Mouse (Mus musculus) megakaryocyte-erythroid progenitor cell, adult 5-6 weeks (primary cell): ENCODE results near the gene Lrrc3c. TPM values are rescaled to one million over a fixed set of nuclear protein-coding genes. Genes with fewer than 3 reads are reported as not detected.

ENCODE experiments used
- ATAC-seq: replicated peaks from 2 replicates; pipeline ENCODE4 v1.8.0; 2016; ENCODE audit warnings: mild to moderate bottlenecking, inconsistent platforms; ENCODE audit not compliant: severe bottlenecking, poor library complexity, low FRiP score, low TSS enrichment
- total RNA-seq, 2 experiments: library from RNA; stranded (forward) in 1 of 2; stranded (reverse) in 1 of 2; fragments of 200-1000, 215-1000 nt in 1 of 2; fragments of >200 nt in 1 of 2; fragmentation: Nextera tagmentation in 1 of 2; gene quantifications; 2 replicates each; pipeline ENCODE4 v1.2.3; 2014 to 2017

Gene Lrrc3c
- not detected in 2 replicates for total RNA-seq (2014; fragmentation: Nextera tagmentation)
- not detected in 2 replicates for total RNA-seq (2017)

DNA sequence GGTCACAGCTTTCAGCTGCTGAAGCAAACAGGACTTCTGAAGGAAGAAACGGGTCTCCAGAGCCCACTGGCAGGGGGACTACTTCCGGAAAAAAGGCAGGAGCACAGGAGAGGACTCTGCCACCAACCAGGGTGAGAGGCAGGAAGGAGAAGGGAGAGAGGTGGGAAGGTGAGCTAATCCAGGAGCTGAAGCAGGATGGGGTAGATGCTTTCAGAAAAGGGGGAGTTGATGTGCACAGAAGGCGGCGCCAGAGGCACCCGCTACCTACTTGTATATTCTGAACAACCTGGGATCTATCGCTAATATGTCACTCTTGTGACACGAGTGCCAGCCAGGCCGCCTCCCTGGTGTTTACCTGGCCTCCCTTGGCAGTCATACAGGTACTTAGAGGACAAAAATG is at the start of gene Lrrc3c:
Gene Lrrc3c, plus strand, starts transcription at position 301 of the 400 bp plus-strand sequence.
- no peak for ATAC-seq

DNA sequence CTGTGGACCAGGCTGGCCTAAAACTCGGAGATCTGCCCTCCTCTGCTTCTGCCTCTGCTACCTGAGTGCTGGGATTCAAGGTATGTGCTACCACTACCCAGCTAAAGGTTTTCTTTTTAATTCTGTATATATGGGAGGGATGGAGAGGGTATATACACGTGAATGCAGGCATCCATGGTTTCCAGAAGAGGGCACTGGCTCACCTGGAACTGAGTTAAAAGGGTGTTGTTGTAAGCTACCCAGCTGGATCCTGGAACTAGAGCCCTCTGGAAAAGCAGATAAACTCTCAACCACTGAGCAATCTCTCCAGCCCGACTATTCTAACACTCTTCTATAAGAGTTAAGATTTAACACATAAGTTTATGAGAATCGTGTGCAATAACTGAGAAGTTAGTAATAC is 48.7 kb upstream of the Lrrc3c start:
- ATAC-seq, result no peak

DNA sequence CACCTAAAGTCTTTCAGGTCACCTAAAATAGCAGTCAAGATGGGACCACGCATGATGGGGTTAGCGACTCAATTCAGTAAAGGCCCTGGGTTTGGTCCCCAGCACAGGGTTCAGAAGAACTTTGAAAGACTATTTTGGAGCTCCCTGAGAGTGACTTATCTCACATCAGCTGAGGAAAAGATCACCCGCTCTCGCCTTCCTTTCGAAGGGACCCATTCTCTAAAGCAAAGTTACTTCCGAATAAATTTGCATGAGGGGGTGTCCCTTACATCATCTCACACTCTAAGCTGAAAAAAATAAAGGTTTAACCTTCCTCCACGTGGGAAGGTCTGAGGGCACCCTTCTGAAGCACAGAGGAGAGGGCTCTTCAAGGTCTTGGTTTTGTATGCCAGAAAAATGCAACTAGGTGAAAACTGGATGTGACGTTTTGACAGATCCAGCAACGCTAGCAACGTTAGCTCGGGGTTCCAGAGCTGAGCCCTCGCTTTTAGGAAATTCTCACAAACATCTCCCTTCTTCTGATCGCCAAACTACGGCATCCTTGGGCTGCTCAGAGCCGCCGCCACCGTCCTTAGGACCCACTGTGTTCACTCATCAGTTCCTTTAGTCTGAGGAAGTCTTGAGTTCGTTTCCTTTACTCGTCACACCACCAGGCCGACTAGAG is 47.6 kb upstream of the Lrrc3c start:
- no peak for ATAC-seq

DNA sequence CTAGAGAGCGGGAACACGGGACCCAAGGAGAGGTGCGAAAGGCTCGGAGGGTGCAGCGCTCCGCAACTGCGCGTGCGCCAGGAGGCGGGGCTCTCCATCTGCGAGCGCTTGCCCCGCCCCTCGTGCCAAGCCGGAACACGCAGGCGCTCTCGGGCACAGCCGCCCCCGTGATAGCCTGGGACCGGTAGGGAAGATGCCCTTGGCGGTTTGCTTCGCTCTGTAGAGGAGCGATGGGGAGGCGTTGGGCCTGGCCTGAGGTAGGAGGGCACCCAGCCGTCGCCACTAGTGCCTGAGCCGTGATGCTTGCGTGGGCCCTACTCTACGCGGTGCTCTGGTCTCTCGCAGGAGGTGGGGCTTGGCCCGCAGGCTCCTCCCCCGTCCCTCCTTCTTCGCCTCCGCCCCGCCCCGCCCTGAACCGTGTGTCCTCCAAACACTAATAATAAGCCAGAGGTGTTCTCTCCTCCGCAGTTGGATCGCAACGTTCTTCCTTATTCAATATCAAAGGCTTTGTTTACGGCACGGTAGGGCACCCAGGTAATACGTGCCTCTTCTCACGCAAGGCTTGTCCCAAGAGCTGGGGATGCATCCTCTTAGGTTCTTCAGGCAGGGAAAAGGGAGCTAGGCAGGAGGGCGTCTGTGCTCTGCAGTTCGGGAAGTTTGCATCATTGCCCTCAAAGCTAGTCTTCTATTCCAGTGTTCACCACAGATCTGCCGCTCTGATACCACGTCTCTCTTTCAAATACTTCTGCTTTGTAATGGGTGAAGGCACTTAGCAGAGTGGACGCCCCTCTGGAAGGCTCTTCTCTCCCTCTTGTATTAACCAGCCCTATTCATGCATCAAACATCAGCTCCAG is 46.9 kb upstream of the Lrrc3c start, which contains the start of gene Zpbp2:
Gene Zpbp2, plus strand, starts transcription at position 123 of the 854 bp plus-strand sequence.
- ATAC-seq, result peak; percentile 96

DNA sequence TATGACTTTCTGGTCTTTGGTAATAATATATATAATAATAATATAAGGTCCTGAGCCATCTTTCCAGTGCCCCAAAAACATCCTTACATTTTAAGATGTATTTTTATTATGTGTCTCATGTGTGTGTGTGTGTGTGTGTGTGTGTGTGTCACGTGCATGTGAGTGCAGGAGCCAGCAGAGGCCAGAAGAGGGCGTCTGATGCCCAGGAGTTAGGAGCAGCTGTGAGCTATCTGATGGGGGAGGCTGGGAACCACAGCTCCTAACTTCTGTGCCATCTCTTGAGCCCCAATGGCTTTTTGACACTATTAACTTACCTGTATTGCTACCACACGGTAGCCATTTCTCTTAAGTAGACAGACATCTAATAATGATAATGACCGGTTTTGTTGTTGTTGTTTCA is 44.1 kb upstream of the Lrrc3c start:
- no peak for ATAC-seq

DNA sequence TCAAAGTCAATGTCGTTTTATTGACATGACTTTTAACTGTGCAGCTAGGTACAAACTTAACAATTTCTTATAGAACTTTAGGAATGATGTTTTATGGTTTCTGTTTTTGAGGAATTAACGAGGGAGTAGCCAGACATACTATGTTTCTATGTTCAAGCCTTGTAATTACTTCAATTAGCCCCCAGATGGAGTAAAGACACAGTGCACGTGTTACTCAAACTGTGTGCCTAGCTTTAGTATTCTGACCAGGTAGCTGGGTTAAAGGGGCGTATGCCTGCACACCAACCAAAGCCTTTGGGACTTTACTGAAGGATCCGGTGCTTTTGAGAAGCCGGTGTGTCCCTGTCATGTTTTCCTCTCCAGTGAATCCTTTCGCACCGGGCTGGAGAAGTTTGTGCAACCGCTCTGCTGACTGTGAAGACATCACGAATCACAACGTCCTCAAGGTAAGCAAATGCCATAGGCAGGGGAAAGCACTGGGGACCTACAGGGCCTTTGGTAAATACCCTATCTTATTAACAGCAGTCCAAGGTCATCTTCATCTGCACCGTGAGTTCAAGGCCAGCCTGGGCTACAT is 42.9 kb upstream of the Lrrc3c start:
- ATAC-seq, result no peak

DNA sequence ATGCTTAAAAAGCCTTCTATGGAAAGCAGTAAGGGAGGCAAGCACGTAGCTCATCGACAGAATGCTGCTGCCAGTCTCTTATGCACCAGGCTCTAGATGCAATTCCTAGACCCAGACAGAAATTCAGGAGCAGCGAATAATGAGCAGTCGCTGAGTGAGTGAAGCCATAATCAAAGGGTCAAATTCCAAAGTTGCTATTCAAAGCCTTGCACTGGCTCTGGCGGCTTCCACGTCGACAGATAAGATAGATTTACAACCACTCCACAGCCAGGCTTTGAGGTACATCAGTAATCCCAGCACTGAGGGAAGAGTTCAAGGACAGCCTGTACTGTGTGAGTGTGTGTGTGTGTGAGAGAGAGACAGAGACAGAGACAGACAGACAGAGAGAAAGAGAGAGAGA is 37.1 kb upstream of the Lrrc3c start:
- no peak for ATAC-seq

DNA sequence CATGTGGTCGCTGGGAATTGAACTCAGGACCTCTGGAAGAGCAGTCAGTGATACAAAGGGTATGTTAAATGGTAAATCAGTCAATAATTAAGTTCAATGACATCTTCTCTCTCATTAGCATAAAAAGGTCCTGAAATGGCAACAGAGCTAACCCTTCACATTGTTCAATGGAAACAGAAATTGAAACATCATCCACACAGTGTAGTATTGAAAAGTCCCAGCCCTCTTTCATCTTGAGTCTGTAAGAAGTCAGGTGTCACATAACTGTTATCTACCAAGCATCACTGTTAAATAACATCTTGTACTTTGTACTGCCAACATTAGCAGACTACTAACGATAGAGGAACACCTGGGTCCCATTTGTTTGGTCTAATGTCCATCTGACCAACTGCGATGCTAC is 35.1 kb upstream of the Lrrc3c start:
- no peak for ATAC-seq

DNA sequence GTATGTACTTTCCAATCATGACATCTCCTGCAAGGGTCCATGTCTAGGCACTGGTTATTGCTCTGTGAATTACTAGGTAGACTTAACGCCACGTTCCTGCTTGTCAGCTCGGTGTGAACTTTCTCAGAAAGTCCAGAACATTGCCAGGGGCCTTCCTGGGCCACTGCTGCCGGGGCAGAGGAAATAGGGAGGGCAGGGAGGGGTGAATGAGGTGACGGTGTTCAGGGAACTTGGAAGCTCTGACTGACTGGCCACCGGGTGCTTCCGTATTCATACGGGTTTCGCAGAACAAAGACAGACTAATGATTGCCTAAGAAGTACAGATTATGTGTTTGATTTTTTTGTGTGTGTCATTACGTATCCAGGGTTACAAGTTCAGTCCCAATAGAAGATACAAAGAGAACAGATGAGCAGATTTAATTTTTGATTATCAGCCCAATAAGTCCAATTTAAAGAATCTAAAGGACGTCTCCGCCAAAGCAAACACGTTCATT is 34.1 kb upstream of the Lrrc3c start:
- ATAC-seq, result no peak

DNA sequence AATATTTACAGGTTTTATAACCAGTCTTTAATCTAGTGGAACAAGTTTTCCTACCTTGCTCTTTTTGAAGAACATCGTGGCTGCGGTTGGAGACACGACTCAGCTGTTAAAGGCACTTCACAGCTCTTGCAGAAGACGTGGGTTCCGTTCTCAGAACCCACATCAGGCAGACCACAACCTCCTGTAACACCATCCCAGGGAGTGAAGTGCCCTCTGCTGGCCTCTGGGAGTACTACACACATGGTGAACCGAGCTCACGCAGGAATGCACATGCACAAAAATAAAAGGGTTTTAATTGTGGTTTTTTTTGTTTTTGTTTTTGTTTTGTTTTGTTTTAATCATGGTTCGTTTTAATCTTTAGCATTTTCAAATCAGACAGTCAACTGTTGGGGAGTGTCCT is 29.8 kb upstream of the Lrrc3c start:
- no peak for ATAC-seq

DNA sequence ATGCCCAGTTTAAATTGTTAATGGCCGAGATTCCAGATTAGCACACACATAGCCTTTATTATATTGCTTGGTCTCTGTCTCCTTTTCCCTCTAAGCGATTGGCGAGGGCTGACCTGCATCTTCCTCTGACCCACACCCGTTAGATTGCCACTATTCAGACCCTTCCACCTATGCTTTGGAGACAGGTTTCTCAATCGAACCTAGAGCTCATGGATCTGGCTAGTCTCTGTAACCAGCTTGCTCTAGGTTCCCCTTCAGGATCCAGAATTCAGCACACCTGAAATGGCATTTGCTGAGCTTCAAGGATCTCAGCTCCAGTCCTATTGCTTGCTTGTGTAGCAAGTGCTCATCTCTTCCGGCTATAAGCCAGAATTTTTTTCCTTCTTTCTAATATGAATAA is 28.6 kb upstream of the Lrrc3c start:
- ATAC-seq, result no peak

DNA sequence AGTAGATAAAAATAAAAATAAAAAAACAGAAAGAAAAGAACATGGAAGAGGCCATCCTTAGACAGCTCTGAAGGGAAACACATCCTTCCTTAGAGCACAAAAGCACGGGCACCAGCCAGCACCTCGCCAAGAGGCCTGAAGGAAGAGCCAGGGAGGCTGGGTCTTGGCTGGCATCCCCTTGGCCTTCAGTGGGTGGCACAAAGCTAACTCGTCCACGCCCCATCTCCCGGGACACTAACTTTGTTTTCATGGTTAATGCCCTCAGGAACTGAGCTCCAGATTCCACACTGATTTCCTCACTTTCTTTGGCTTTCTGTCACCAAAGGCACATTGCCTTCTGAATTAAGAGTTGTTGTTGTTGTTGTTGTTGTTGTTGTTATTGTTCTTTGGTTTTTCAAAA is 20.3 kb upstream of the Lrrc3c start:
- ATAC-seq, result no peak

DNA sequence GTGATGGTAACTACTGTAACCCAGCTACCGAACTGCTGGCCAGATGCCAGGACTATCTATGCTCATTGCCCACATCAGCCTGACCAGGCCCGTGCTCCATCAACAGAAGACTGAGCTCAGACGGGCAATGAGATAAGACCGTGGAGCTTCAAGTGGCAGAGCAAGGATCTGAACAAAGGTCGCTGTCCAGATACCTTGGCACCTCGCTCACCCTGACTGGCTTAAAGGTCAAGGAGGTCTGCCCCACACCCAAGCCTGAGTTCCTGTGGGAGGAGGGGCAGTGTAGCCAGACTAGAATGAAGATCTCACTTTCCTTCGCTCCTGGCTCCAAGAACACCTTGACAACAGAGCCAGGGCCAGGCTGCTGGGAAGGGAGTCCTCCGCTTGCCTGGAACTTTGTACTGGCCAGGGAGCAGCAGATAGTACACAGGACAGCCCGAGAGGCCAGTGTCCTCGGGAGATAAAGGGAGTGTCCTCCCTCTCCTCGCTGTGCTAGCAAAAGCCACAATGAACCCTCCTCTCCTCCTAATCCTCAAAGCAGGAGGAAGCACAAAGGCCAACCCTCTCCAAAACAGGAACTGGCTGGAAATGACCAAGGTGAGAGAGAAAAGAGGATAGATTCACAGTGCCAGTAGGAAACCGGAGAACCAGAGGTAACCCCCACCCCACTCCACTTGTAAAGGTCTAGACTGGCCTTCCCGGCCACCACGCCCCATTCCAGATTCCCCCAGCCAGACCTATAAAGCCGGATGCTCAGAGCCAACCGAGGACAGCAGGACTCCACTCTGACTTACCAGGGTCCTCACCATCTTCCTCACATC is 17.6 kb upstream of the Lrrc3c start:
- ATAC-seq, result peak; percentile 48

DNA sequence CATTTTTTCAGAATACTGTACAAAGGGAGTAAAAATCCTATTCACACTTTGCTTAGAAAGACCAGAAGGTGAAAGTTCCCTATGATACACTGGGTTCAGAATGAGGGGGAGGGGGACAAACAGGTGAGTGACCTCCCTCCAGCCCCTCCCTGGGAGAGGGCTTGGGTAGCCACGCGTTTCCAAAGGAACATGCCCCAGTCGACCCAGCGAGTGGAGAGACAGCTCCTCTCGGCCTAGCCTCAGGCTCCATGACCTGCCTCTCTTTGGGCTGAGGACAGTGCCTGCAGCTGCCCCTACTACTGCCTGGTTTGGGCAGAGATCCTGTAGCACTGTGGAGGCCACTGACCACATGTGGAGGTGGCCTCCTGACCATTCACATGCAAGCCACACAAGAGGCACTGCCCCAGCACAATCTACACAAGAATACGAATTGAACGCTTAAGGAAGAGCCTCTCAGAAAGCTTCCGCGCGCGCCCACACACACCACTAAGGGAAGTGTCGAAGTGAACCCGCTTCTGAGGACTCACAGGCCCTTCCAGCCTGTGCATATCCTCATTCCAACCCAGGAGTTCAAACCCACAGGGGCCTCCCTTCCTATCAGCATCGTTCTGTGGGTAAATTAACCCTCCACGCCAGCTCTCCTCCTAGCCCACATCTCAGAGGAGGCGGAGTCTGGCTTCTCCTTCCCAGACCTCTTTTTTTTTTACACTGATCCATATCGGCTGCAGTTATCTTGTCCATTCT is 16.6 kb upstream of the Lrrc3c start:
- ATAC-seq, result peak; percentile 34

DNA sequence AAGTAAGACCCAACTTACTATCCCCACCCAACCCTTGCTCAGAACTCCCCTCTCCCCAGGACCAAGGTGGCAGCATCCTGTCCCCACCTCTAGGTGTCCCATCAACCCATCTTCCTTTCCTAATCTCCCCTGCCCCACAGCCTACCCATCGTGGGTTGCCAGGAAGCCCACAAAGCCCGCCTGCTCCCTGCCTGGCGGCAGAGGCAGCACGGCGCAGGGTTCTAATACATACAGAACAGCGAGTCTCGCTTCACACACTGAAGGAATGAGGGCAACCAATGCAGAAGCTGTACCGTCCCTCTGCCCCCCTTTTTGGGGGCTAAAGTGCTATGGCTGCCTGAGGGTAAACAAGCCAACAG is 16.1 kb upstream of the Lrrc3c start:
- ATAC-seq, result peak; percentile 24

DNA sequence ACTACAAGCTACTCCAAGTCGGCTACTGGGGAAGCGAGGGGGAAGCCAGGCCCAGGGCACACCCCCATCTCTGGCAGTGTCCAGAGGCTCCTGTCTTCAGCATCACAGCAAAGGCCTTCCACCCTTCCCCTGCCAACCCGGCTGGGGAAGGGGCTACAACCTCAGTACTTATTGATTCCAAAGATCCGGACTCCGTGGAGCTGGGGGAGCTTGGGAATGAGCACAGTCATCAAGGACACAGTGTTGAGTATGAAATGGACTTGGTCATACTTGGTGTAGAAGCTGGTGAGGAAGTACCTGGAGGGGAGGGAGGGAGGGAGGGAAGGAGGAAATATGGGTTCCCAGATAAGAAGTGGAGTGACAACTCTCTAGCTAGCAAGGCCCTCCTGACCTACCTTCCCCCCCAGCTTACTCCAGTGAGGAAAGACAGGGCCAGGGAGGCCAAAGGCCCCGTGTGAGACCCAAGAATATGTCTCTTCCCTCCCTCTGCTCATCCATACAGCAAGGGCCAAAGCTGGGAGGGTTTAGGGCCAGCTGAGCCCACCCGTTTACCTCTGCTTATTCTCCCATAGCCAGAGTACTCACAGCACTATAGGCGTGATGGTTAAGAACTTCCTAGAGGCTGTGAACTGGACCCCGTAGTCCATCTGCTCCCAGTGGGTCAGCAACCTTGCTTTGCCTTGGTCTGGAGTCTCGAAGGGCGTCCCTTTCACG is 15.4 kb upstream of the Lrrc3c start:
- peak; percentile 20; the same call in 1 of the 2 replicates for ATAC-seq

DNA sequence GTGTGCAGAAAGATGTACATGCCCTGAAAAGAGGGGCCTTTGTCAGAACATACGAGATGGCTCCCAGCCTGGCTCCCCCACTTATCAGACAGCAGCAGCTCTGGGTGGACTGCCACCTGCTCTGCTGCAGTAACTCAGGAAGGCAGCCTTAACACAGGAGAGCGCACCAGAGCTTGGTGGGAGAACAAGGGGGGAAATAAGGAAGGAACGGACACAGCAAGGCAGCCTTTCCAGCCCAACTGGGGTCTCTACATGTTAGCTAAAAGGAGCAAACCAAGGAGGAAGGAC is 14.9 kb upstream of the Lrrc3c start:
- peak; percentile 48 for ATAC-seq

DNA sequence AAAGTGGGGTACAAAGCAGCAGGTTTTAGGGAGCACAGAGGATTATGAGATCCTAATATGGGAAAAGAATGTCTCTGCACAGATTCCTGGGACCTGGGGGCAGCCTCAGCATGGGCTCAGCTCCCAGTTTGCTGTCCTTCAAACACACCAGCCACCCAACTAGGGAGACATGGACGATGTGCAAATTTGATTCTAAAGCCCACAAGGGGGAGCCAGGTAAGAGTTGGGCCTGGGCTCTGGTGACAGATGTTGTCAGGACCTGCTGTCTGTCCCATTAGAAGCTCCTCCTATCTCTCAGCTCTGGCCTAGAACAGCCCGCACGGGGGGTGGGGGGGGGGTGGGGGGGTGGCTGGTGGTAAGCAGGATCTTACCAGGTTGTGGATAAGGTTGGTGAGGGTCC is 14.5 kb upstream of the Lrrc3c start:
- no peak for ATAC-seq

DNA sequence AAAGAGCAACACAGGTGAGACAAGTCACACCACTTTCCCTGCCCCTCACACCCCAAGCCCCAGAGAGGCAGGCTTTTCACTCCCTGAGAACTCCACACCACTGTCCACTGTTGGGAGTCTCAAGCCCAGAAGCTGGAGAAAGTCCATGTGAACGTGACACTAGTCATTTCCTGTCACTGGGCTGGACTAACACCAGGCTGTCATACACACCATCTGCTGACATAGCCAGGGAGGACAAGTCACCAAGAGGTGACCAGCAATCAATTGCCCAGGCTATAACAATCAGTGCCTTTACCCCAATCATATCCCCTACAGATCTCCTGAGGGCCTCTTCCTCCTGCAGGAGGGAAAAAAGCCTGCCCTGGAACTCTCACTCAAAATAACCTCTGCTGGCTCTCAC is 13.9 kb upstream of the Lrrc3c start:
- ATAC-seq, result no peak
